Mouse (Mus musculus) spleen, adult 2 months (tissue): ENCODE measurements around the gene Slc9a9.

Experiments
- CTCF ChIP-seq: fragments of 200-500 bp; IDR thresholded peaks from 2 replicates; pipeline ENCODE4 v1.5.1; 2011; ENCODE audit warnings: mild to moderate bottlenecking, inconsistent platforms; ENCODE audit not compliant: insufficient read depth, insufficient read length, insufficient replicate concordance; ENCODE audit errors: extremely low read depth
- POLR2A ChIP-seq: fragments of 200-500 bp; IDR thresholded peaks from 2 replicates; pipeline ENCODE4 v1.6.1; 2011; ENCODE audit warnings: low read depth, low read length, inconsistent platforms

GRCm38 (mm10) chr9:94649991-94650390 is 19.7 kb upstream of the Slc9a9 start:
- TF ChIP-seq CTCF (no peak), POLR2A (no peak)
